Mouse (Mus musculus): Measurements from ENCODE around the gene Atp5g3.
"Not testable (repeated sequence)": the region's sequence is repeated elsewhere in the genome, so short reads cannot be mapped to it uniquely, and the experiment has no call there.

Atp5g3 gene

GRCm38 (mm10) chr2:73911175-73911700, at the start of gene Atp5g3:
Gene Atp5g3 (minus strand): TSS chr2:73911326.
- CTCF ChIA-PET: no interaction called here

- CTCF ChIA-PET: no interaction called here
These were observed 47.2 kb upstream of the Atp5g3 start for GRCm38 (mm10) chr2:73958342-73958741.

- CTCF ChIA-PET: no interaction called here
These were observed 42.5 kb upstream of the Atp5g3 start for GRCm38 (mm10) chr2:73953612-73954011.

GRCm38 (mm10) chr2:73952597-73953219, 41.6 kb upstream of the Atp5g3 start:
- CTCF ChIA-PET: no interaction called here

- CTCF ChIA-PET: no interaction called here
These were observed 36.2 kb upstream of the Atp5g3 start for GRCm38 (mm10) chr2:73947360-73947759.

GRCm38 (mm10) chr2:73943735-73944134, 32.6 kb upstream of the Atp5g3 start:
- CTCF ChIA-PET: no interaction called here

- CTCF ChIA-PET: interaction anchor here (0.6 kb wide), 1 partner anchor 368 kb away, joined by 3 read pairs; no protein-coding TSS in a partner anchor
These were observed 31.7 kb upstream of the Atp5g3 start for GRCm38 (mm10) chr2:73942844-73943243.

GRCm38 (mm10) chr2:73941281-73941680, 30.2 kb upstream of the Atp5g3 start:
- CTCF ChIA-PET: no interaction called here

GRCm38 (mm10) chr2:73940471-73940870, 29.3 kb upstream of the Atp5g3 start:
- CTCF ChIA-PET: no interaction called here

GRCm38 (mm10) chr2:73938896-73939295, 27.8 kb upstream of the Atp5g3 start:
- CTCF ChIA-PET: no interaction called here

GRCm38 (mm10) chr2:73932676-73933313, 21.7 kb upstream of the Atp5g3 start:
- CTCF ChIA-PET: no interaction called here

- CTCF ChIA-PET: no interaction called here
These were observed 16.6 kb upstream of the Atp5g3 start for GRCm38 (mm10) chr2:73927711-73928110.

GRCm38 (mm10) chr2:73925539-73925938, 14.4 kb upstream of the Atp5g3 start:
- CTCF ChIA-PET: interaction anchor here (0.6 kb wide), 1 partner anchor 25 kb away, joined by 4 read pairs; no protein-coding TSS in a partner anchor

GRCm38 (mm10) chr2:73925089-73925488, 14.0 kb upstream of the Atp5g3 start:
- CTCF ChIA-PET: no interaction called here

- CTCF ChIA-PET: no interaction called here
These were observed 8.5 kb upstream of the Atp5g3 start for GRCm38 (mm10) chr2:73919642-73920041.

GRCm38 (mm10) chr2:73912264-73912663, 1.1 kb upstream of the Atp5g3 start:
- CTCF ChIA-PET: interaction anchor here (0.6 kb wide), 1 partner anchor 793 kb away, joined by 6 read pairs; no protein-coding TSS in a partner anchor

- CTCF ChIA-PET: no interaction called here
These were observed 453 bp downstream of the Atp5g3 start for GRCm38 (mm10) chr2:73910571-73911174.

- CTCF ChIA-PET: no interaction called here
These were observed 2.0 kb downstream of the Atp5g3 start for GRCm38 (mm10) chr2:73909116-73909515.

- CTCF ChIA-PET: not testable (repeated sequence)
These were observed 6.4 kb downstream of the Atp5g3 start for GRCm38 (mm10) chr2:73904679-73905078.

GRCm38 (mm10) chr2:73903536-73903935, 7.6 kb downstream of the Atp5g3 start:
- CTCF ChIA-PET: no interaction called here

- CTCF ChIA-PET: not testable (repeated sequence)
These were observed 8.8 kb downstream of the Atp5g3 start for GRCm38 (mm10) chr2:73902328-73902727.

GRCm38 (mm10) chr2:73901169-73901568, 10.0 kb downstream of the Atp5g3 start:
- CTCF ChIA-PET: no interaction called here

GRCm38 (mm10) chr2:73900364-73900763, 10.8 kb downstream of the Atp5g3 start:
- CTCF ChIA-PET: interaction anchor here (0.6 kb wide), 1 partner anchor 1765 kb away, joined by 6 read pairs; no protein-coding TSS in a partner anchor
